Mouse (Mus musculus) embryonic facial prominence, embryonic 15.5 days (tissue): Measurements from ENCODE around the gene Inha. TPM values are rescaled to one million over a fixed set of nuclear protein-coding genes. Genes with fewer than 3 reads are reported as not detected.
A peak's percentile ranks its signal among the peaks of the same experiment; 100 is the strongest.

Experiments used
- ATAC-seq: fragments of 200-750 bp; cut with Nextera tagmentation; 2 replicates; pipeline ENCODE4 v1.8.0; 2017; ENCODE audit warnings: low read depth, moderate TSS enrichment; ENCODE audit not compliant: insufficient number of reproducible peaks, low FRiP score, low TSS enrichment
- H3K27ac ChIP-seq: fragments of 300-500 bp; sonication (generic); replicated peaks from 2 replicates; pipeline ENCODE4 v1.5.1; 2015; ENCODE audit warnings: mild to moderate bottlenecking, inconsistent platforms
- H3K27me3 ChIP-seq: fragments of 300-500 bp; sonication (generic); 2 replicates; pipeline ENCODE4 v1.6.1; 2015; ENCODE audit warnings: inconsistent platforms
- H3K36me3 ChIP-seq: fragments of 300-500 bp; sonication (generic); 2 replicates; pipeline ENCODE4 v1.6.1; 2015; ENCODE audit warnings: mild to moderate bottlenecking, inconsistent platforms
- H3K4me1 ChIP-seq: fragments of 300-500 bp; sonication (generic); 2 replicates; pipeline ENCODE4 v1.6.1; 2015; ENCODE audit warnings: inconsistent platforms
- H3K4me2 ChIP-seq: fragments of 300-500 bp; sonication (generic); replicated peaks from 2 replicates; pipeline ENCODE4 v1.6.1; 2015; ENCODE audit warnings: mild to moderate bottlenecking, inconsistent platforms
- H3K4me3 ChIP-seq: fragments of 300-500 bp; sonication (generic); replicated peaks from 2 replicates; pipeline ENCODE4 v1.5.1; 2015; ENCODE audit warnings: mild to moderate bottlenecking, inconsistent platforms
- H3K9ac ChIP-seq: fragments of 300-500 bp; sonication (generic); 2 replicates; pipeline ENCODE4 v1.6.1; 2015; ENCODE audit warnings: inconsistent platforms
- H3K9me3 ChIP-seq: fragments of 300-500 bp; sonication (generic); replicated peaks from 2 replicates; pipeline ENCODE4 v1.6.1; 2016; ENCODE audit warnings: inconsistent platforms
- WGBS: fragments of 180-500 bp; shearing (Covaris S2); methylation state at CpG from one replicate; pipeline ENCODE4 v1.1.7; 2015; 5-methylcytosine and 5-hydroxymethylcytosine counted together
- polyA plus RNA-seq: library from polyadenylated mRNA; unstranded; fragments of >200 nt; fragmentation: Nextera tagmentation; extraction: Ambion mirVana; gene quantifications from 2 replicates; pipeline ENCODE4 v1.2.1, GENCODE M21; 2015

Gene Inha
- polyA plus RNA-seq, result 14.7 and 15.7 TPM in 2 replicates

GRCm38 (mm10) chr1:75507006-75507405, at the start of gene Inha:
Gene Inha (plus strand): TSS chr1:75507077.
- WGBS, result 70% methylated on average over 10 of the region's 10 CpGs

GRCm38 (mm10) chr1:75457710-75458024, 49.2 kb upstream of the Inha start:
- peak overlapping the region; percentile 55 for H3K4me2 ChIP-seq
- no peak overlapping the region for H3K9ac ChIP-seq
- H3K36me3 ChIP-seq, result no peaks in the 10 kb centered on the region
- ATAC-seq, result no peak
- no peak overlapping the region for H3K4me3 ChIP-seq
- 3% methylated on average over 8 of the region's 10 CpGs for WGBS
- peaks cover 53% of the 10 kb centered on the region for H3K27me3 ChIP-seq
- H3K9me3 ChIP-seq, result no peaks in the 10 kb centered on the region
- no peak overlapping the region for H3K27ac ChIP-seq
- H3K4me1 ChIP-seq, result peaks cover 34% of the 10 kb centered on the region

More at GRCm38 (mm10) chr1:75507006-75507405, at the start of gene Inha:
- Histone ChIP-seq H3K4me2 (peak within 1 kb of the TSS; percentile 79), H3K36me3 (peaks cover 17% of the 10 kb centered on the region), H3K9me3 (no peaks in the 10 kb centered on the region), H3K9ac (peak within 1 kb of the TSS; percentile 60), H3K27me3 (no peaks in the 10 kb centered on the region), H3K4me3 (peak within 1 kb of the TSS; percentile 73), H3K27ac (peak within 1 kb of the TSS; percentile 98), H3K4me1 (peaks cover 52% of the 10 kb centered on the region)
- no peak for ATAC-seq

GRCm38 (mm10) chr1:75458025-75458788, 48.7 kb upstream of the Inha start:
- Histone ChIP-seq H3K4me3 (peak overlapping the region; percentile 35), H3K27me3 (peaks cover 48% of the 10 kb centered on the region), H3K36me3 (no peaks in the 10 kb centered on the region), H3K9me3 (no peaks in the 10 kb centered on the region), H3K27ac (0 out of 2 replicates have a peak overlapping the region, but pooled peaks have one; percentile 39), H3K4me2 (peak overlapping the region; percentile 55), H3K4me1 (peaks cover 34% of the 10 kb centered on the region), H3K9ac (no peak overlapping the region)
- ATAC-seq, result no peak; the same call in 1 of the 2 replicates
- WGBS, result 4% methylated on average over 42 of the region's 42 CpGs

- 17% methylated on average over 23 of the region's 23 CpGs for WGBS
- no peak for ATAC-seq
- no peak overlapping the region for H3K9ac ChIP-seq
- H3K27me3 ChIP-seq, result peaks cover 48% of the 10 kb centered on the region
- no peaks in the 10 kb centered on the region for H3K9me3 ChIP-seq
- peak overlapping the region; percentile 55 for H3K4me2 ChIP-seq
- peak overlapping the region; percentile 35 for H3K4me3 ChIP-seq
- H3K27ac ChIP-seq, result 0 out of 2 replicates have a peak overlapping the region, but pooled peaks have one; percentile 39
- no peaks in the 10 kb centered on the region for H3K36me3 ChIP-seq
- peaks cover 34% of the 10 kb centered on the region for H3K4me1 ChIP-seq
Observed at GRCm38 (mm10) chr1:75458789-75459684, 47.8 kb upstream of the Inha start.

- H3K36me3 ChIP-seq, result no peaks in the 10 kb centered on the region
- no peak for ATAC-seq
- H3K4me2 ChIP-seq, result no peak overlapping the region
- no peaks in the 10 kb centered on the region for H3K9me3 ChIP-seq
- no peak overlapping the region for H3K9ac ChIP-seq
- peaks cover 25% of the 10 kb centered on the region for H3K4me1 ChIP-seq
- peaks cover 43% of the 10 kb centered on the region for H3K27me3 ChIP-seq
- WGBS, result 70% methylated on average over 7 of the region's 7 CpGs
- H3K27ac ChIP-seq, result no peak overlapping the region
- H3K4me3 ChIP-seq, result no peak overlapping the region
Observed at GRCm38 (mm10) chr1:75460297-75460696, 46.6 kb upstream of the Inha start.

- H3K4me1 ChIP-seq, result peaks cover 21% of the 10 kb centered on the region
- H3K36me3 ChIP-seq, result no peaks in the 10 kb centered on the region
- no peak overlapping the region for H3K9ac ChIP-seq
- WGBS, result 70% methylated on average over 1 of the region's 1 CpGs
- H3K9me3 ChIP-seq, result no peaks in the 10 kb centered on the region
- no peak overlapping the region for H3K4me2 ChIP-seq
- ATAC-seq, result no peak
- H3K4me3 ChIP-seq, result no peak overlapping the region
- no peak overlapping the region for H3K27ac ChIP-seq
- H3K27me3 ChIP-seq, result peaks cover 24% of the 10 kb centered on the region
Observed at GRCm38 (mm10) chr1:75462636-75463035, 44.2 kb upstream of the Inha start.

- ATAC-seq, result no peak
- H3K9me3 ChIP-seq, result no peaks in the 10 kb centered on the region
- H3K9ac ChIP-seq, result no peak overlapping the region
- H3K4me3 ChIP-seq, result no peak overlapping the region
- no peaks in the 10 kb centered on the region for H3K36me3 ChIP-seq
- peaks cover 11% of the 10 kb centered on the region for H3K4me1 ChIP-seq
- peaks cover 15% of the 10 kb centered on the region; the same call in 1 of the 2 replicates for H3K27me3 ChIP-seq
- H3K4me2 ChIP-seq, result no peak overlapping the region
- no peak overlapping the region for H3K27ac ChIP-seq
- WGBS, result 65% methylated on average over 5 of the region's 5 CpGs
Observed at GRCm38 (mm10) chr1:75463652-75464204, 43.1 kb upstream of the Inha start.

GRCm38 (mm10) chr1:75467215-75467927, 39.5 kb upstream of the Inha start:
- H3K9ac ChIP-seq, result no peak overlapping the region
- peak; percentile 82 for ATAC-seq

GRCm38 (mm10) chr1:75469287-75469825, 37.5 kb upstream of the Inha start:
- no peak overlapping the region for H3K27ac ChIP-seq
- H3K9me3 ChIP-seq, result no peaks in the 10 kb centered on the region
- H3K4me1 ChIP-seq, result peaks cover 7% of the 10 kb centered on the region; the same call in 1 of the 2 replicates
- H3K9ac ChIP-seq, result no peak overlapping the region
- no peak overlapping the region for H3K4me3 ChIP-seq
- no peak for ATAC-seq
- peaks cover 13% of the 10 kb centered on the region; the same call in 1 of the 2 replicates for H3K27me3 ChIP-seq
- H3K4me2 ChIP-seq, result no peak overlapping the region
- peaks cover 19% of the 10 kb centered on the region for H3K36me3 ChIP-seq
- WGBS, result 72% methylated on average over 17 of the region's 17 CpGs

More at GRCm38 (mm10) chr1:75467215-75467927, 39.5 kb upstream of the Inha start:
- Histone ChIP-seq H3K36me3 (0 out of 2 replicates have a peak, but pooled peaks cover under 1% of the 10 kb centered on the region), H3K9me3 (no peaks in the 10 kb centered on the region), H3K4me3 (no peak overlapping the region), H3K27ac (no peak overlapping the region), H3K27me3 (peaks cover 13% of the 10 kb centered on the region; the same call in 1 of the 2 replicates), H3K4me1 (peaks cover 4% of the 10 kb centered on the region; the same call in 1 of the 2 replicates), H3K4me2 (peak overlapping the region; percentile 31)
- 7% methylated on average over 14 of the region's 14 CpGs for WGBS

- Histone ChIP-seq H3K36me3 (peaks cover 46% of the 10 kb centered on the region), H3K27ac (no peak overlapping the region), H3K4me3 (no peak overlapping the region), H3K4me1 (peaks cover 35% of the 10 kb centered on the region), H3K9ac (no peak overlapping the region), H3K4me2 (no peak overlapping the region), H3K27me3 (peaks cover 15% of the 10 kb centered on the region; the same call in 1 of the 2 replicates), H3K9me3 (no peaks in the 10 kb centered on the region)
- WGBS, result 92% methylated on average over 11 of the region's 11 CpGs
- ATAC-seq, result no peak
Observed at GRCm38 (mm10) chr1:75476441-75476840, 30.4 kb upstream of the Inha start.
